Mouse (Mus musculus): ENCODE data around the gene Ahnak2.

The Ahnak2 gene

DNA sequence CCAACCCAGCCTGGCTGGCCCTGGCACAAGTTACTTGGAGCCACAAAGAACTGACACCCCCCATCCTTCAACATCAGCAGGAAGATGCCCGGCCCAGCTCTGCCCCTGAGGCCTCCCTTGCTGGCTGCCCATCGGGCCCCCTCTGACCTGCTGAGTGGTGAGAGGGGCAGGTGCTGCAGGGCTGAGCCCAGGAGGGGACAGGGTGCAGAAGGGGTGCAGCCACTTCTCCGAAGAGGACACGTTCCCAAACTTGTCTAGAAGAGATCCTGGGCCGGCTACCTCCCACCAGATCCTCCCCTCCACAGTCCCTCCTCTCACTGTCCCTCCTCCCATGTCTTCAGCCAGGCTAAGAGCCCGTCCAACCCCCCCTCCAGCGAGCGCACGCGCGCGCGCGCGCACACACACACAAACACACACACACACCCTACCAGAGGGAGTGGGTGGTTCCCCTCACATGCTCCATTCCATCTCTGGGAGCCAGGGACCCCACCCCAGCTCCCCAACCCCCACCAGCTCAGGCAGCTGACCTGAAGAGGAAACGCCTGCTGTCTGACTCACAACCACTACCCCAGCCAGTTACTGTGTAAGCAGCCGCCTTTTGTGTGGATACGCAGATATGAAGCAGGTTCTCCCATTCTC lies 6.9 kb downstream of the Ahnak2 start:
- DNase-seq, result no peak

DNA sequence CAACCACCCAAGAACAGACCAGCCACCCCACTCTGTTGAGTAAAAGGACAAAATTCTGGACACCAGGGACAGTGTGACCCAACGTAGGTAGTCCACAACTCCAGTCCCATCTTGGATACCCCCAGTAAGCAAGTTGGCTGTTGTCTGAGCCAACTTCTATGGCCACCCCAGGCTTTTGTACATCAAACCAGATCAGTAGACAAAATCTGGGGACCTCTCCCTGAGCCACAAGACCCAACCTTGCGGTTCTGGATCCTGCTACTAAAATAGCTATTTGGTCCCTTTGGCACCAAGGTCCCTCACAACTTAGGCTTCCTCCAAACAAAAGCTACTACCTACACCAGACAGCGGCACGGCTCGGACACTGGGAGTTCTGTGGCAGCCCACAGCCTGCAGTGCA lies 7.5 kb downstream of the Ahnak2 start:
- DNase-seq, result no peak

DNA sequence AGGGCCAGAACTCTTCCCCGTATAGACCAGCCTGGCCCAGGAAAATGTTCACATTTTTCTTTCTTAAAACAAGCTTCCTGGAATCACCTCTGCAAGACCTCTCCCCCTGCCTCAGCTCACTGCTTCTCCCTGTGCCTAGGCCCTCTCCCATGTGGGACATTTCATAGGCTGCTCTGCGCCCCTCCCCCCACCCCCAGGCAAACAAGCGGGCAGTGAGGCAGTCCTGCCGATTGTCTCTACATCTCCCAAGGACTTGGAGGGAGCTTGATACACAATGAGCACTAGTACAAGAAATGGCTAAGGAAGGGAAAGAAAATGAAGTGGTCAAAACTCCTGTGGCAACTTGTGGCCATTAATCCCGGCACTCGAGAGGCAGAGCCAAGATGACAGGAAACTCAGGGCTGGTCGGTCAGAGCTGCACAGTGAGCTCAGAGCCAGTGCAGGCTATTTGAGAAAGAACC lies 8.1 kb downstream of the Ahnak2 start:
- no peak for DNase-seq

DNA sequence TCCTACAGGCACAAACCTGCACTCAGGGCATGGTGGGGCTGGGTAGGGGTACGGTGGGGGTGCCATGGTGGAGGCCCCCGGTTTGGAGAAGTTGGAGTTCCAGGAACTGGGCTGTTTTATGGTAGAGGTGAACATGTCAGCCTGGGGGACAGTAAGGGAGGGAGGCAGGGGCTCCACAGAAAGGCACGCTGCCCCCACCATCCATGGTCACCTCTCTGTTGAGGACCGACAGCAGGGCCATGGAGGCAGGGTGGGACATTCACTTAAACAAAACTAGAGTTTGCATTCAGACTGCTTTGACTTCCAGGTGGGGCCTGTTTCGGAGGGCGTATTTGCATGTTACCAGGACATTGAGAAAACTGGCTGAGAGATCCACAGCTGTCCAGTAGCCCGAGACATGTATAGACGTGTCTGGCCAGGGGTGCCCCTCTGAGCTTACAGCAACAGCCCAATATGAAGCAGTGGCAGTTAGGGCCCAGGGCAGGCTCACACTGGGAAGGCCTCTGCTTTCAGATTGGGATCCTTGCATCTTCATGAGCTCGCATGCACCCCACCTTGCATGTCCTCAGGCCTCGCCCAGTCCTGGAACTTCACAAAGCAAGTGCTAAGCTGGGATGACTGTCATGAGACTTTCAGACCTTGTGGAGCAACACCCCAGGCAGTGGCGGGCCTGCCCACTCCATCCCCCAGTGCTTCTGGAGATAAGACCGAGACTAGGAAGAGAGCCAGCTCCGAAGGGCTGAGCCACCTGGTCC lies 8.7 kb downstream of the Ahnak2 start:
- no peak for DNase-seq

DNA sequence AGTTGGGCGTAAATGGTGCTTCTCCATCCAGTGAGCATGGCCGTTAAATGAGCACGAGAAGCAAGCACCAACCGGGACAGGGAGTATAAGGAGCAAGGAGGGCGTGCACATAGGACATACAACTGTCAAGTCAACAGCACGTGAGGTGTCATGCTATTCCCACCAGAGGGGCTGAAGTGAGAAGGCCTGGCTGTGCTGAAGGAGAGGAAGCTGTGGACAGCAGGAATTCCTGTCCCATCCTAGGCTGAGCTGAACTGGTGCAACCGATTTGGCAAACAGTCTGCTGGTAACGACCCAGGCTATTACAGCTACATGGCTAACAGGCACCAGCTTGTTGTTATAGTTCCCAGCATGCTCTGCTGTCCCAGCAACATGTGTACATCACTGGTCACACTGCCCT lies 11.4 kb downstream of the Ahnak2 start:
- no peak for DNase-seq

DNA sequence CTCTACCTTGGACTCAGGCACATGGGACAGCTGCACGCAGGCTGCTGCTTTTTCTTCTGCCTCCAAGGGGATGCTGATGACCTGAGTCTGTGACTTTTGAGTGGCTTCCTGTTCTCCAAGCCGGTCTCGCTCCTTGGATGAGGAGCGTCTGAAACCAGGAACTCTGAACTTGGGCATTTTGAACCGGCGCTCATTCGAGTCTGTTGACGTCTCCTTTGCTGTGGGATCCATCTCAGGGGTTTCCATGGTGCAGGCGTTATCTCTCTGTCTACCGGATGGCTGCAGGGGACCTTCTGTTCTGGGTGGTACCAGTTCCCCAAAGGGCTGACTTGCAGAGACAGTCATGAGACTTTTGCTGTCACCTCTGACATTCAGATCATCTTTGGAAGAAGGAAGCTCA lies 28.0 kb downstream of the Ahnak2 start:
- no peak for DNase-seq

DNA sequence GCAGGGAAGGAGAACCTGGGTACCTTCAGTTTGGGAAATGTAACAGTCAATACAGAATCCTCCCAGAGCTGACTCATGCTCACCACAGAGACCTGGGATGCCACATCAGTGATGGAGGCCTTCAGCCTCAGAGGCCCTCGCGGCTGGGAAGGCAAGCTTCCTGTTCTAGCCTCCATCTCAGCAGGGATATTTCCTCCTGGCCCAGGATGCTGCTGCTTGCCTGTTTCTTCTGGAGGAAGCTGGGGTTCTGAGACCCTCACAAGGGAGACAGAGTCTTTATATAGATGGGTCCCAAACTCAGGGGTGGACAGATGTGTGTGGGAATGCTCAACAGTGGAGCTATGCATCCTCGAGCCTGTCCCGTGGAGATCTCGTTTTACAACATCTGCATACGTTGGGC lies 28.4 kb downstream of the Ahnak2 start:
- DNase-seq, result no peak

DNA sequence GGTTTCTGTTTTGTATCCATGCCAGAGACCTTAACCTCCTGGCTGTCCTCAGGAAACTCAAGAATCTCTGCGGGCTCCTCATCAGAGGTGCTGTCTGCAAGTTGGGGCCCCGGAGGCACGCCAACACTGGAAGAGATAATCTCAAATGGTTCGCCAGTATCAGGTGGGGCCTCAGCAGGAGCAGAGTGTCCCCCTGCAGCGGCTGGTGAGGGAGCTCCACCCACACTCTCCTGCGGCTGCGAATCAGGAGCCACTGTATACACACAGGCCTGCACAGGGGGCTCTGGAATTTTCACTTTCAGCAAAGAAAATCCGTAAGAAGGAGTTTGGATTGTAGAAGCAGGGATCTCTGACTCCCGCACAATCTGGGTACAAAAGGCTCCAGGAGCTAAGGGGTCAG lies 29.1 kb downstream of the Ahnak2 start:
- DNase-seq, result no peak

DNA sequence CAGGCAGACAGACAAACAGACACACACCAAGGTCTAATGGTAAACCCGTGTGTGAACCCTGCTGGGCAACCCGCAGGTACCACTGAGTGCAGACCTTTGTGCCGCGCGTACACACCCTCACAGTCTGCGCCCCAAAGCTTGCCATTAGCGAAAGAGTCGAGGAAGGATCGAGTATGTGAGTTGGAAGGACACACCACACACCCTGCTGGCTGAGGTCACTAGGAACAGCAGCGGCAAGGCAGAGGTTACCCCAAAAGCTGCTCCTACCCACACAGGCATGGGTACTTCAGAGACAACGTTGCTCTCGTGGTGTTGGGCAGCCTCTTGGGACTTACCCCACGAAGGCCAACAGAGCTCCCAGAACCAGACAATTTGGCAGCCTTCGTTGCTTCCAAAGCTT lies 30.2 kb downstream of the Ahnak2 start:
- no peak for DNase-seq

DNA sequence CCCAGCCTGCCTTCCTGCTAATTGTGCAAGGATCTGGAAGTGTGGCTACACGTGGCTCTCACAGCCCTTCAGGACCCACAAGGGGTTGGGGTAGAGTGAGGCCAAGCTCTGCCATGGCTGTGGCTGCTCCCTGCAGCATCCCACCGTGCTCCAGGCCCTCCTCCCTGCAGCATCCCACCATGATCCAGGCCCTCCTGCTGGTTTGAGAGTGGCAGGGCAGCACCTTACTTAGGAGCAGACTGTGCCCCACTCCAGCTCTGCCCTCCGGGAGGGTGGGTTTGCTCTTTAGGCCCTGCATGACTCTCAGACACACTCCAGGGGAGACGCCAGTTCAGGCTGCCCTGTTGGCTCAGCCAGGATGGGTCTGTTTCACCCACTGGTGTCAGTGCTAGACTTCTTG lies 32.1 kb downstream of the Ahnak2 start:
- no peak for DNase-seq

DNA sequence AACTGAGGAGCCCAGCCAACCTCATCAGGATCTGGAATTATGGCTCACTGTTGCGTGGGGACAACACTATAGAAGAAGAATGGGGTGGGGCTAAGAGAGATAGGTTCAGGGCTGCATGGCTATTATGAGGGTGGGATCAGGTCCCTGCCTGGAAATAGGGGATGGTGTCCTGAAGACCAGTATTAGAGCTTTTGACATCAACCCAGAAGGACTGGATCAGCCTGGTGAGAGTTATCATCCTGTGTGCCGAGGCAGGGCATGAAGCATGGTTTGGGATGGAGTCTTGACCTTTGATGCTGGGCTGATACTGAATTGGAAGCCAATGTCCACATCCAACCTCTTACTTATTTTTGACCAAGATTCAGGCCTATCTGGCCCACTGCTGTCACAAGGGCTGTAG lies 32.7 kb downstream of the Ahnak2 start:
- no peak for DNase-seq

DNA sequence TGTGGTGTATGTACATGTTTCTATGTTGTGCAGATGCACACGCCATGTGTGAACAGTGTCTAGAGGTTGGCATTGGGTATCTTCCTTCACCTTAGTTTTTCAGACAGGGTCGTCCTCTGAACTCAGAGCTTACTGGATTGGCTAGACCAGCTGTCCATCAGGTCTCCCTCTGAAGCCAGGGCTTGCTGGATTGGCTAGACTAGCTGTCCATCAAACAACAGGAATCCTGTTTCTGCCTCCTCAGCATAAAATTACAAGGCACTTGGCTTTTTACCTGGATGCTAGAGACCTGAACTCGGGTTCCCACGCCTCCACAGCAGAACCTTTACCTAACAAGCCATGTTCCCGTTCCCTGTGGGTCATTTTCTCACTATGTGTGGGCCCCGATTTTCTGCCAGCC lies 33.4 kb downstream of the Ahnak2 start:
- no peak for DNase-seq

DNA sequence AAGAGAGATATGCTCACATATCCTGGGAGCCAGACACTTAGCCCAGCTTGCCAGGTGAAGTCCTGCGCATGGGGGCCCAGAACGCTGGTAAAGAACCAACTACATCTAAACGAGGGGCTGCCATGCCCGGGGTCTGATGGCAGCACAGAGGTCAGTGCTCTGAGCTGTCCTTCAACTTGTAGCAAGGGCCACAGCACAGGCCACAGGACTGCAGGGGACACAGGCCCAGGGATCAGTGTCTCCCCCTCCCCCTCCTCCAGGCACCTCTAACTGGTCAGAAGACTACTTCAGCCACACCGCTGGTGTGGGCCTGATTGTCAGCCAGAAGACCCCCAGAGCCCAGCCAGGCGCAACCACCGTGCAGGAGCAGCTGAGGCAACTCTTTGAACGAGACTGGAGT lies 34.3 kb downstream of the Ahnak2 start:
- DNase-seq, result no peak

DNA sequence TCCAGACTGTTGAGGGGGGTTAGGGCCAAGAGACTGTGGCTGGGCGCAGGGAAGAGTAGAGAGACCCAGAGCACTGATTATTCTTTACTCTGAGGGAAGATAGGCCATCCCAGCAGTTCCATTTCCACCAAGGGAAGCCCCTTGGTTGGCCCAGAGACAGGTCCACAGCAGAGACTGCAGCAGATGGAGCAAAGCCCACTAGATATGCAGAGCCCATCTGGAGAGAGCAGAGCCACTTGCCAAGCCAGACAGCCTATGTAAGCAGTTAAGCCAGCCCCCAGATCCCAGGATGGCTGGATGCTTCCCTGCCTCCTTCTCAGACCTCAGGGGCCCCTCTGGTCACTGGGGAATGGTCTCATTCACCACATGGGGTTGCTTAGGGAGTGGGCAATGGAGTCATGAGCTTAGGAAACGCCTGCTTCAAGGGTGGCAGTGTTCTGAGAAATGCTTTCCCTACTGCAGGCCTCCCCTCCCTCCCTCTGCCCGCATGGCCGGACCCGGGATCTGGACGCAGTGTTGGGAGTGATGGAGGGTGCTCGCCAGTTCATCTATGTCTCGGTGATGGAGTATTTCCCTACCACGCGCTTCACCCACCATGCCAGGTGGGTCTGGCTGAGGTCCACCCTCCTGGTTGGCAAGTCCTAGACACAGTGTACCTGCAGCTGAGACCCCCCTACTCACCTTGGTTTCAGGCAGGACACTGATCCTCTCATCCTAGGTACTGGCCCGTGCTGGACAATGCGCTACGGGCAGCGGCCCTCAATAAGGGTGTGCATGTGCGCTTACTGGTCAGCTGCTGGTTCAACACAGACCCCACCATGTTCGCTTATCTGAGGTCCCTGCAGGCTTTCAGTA lies 35.2 kb downstream of the Ahnak2 start:
- no peak for DNase-seq

DNA sequence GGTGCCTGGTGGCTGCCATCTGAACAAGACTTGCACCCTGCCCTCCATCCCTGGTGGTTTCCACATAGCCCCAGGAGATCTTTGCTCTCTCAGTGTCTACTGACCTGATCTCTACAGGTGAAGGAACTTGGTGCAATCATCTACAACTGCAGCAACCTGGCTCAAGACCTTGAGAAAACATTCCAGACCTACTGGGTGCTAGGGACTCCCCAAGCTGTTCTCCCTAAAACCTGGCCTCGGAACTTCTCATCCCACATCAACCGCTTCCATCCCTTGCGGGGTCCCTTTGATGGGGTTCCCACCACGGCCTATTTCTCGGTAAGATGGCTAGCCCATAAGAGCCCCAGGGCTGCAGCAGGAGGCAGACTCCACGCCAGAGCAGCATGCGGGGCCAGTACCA lies 35.9 kb downstream of the Ahnak2 start:
- no peak for DNase-seq

DNA sequence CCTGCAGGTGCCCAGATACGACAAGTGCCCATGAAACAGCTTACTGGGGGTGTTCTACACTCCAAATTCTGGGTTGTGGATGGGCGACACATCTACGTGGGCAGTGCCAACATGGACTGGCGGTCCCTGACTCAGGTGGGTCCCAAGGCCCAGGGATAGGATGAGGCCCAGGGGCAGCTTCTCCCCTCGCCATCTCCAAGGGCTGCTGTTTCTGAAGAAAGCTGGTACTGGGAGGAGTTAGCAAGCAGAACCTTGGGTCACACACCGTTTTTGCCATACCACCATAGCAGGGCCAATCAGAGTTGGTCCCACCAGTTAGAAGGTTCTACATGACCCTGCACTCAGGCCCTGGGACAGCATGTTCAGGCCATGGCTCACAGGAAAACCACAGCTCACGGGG lies 37.5 kb downstream of the Ahnak2 start:
- DNase-seq, result no peak

DNA sequence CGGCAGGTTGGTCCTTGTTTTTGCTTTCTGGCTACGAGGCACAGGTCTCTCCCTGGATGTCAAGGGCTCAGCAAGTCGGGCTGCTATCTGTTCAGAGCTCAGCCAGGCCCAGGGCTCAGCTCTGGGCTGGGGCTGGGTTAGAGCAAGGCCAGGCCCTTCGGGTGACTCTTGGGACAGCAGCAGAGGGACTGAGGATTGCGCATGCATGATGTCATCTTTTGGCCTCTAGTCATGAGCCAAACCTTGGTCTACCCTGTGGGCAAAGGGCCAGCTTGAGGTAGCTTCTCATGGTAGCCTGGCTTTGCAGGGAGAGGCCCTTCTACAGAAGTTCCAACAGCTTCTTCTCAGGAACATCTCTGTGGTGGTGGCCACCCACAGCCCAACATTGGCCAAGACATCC lies 38.3 kb downstream of the Ahnak2 start:
- DNase-seq, result no peak

DNA sequence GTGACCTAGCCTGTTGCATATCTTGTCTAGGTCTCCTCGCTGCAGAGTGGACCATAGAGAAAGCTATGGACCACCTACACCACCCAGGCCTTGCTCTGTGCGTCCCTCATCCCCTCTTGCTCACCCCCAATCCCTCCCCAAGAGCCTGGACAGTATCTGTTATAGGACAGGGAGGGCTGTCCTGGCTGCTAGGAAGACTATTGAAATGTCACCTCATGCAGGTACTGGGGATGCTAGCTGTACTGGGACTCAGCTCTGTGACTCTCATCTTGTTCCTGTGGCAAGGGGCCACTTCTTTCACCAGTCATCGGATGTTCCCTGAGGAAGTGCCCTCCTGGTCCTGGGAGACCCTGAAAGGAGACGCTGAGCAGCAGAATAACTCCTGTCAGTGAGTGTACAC lies 39.3 kb downstream of the Ahnak2 start:
- DNase-seq, result no peak

DNA sequence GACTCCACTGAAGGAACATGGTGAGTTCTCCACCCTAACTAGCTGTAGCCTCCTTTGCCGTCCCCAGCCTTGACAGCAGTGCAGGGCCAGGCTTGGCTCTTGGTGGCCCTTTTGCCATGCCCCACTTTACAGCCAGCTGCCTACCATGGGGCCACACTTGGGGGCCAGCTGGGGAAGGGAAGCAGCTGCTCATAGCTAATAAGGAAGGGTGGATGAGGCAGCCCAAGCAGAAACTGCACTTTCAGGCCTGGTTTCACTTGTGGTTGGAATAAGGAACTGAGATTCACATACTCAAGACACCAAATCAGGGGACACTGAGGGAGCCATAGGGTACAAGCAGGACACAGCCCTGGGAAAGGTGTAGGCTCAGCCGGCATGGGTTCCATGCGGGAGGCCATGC lies 40.4 kb downstream of the Ahnak2 start:
- peak; percentile 77 to 79 for DNase-seq

DNA sequence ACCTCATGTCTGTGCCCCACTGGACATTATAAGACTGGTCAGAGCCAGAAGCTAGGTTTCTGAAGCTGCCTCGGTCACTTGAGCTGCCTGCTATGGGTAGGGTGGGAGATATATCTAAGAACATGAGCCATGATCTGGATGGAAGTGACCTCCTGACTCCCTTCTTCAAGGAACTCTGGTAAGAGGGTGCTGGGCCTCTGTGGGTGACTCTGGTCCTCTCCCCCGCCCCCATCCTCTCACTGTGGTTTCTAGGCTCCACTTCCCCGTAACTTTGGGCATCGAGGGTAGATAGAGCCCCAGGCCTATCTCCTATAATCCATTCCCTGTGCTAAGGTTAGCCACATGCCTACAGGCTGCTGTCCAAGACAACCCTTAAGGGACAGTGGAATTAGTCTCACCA lies 41.0 kb downstream of the Ahnak2 start:
- DNase-seq, result peak; percentile 14 to 30

DNA sequence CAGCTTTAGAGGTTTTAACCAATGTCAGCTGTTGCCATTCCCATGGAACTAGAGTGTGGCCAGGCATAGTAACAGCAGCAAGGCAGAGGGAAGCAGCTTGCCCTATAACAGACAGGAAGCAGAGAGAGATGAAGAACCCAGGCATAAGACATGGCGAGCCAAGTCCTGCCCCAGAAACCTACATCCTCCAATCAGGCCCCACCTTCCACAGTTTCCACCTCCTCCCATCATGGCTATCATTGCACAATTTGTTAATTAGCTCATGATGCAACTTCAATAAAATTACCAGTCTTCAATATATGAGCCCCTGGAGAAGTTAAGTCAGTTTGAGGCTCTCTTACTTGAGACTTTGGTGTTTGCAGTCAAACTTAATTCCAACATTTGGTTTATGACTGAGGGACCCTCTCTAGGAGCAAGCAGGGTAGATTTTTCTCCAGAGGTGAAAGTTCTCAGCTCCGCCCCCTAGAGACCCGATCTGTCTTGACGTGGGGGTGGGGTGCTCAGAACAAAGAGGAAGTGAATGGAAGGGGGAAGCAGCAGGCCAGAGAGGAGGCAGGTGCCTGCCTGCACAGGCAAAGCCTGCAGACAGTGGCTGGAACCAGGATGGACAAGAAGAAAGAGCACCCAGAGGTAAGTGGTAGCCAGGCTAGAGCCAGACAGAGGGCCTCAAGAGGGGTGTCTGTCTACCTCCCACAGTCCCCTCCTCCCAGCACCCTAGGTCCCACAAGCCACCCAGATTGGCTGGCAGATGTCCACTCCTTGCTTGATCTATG lies 42.1 kb downstream of the Ahnak2 start, which contains the start of gene Pld4:
Pld4 (plus strand) TSS at position 502 of the 773 bp plus-strand sequence.
- peak; percentile 79 to 81 for DNase-seq

DNA sequence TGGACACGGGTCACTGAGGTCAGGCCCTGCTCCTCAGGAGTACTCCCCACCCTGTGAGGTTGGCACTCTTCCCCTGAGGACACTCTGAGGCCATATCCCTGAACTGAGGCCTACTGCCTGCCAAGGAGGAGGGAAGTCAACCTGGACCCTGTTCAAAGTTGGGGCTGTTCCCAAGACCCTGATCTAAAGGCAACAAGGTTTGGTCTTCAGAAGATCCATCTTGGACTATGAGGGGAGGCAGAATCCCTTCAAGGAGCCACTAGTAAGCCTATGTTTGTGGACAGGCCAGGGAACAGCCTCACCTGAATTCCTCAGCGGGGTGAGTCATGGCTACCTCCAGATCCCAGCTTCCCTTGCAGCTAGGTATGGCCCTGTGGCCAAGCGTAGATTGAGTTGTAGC lies 43.0 kb downstream of the Ahnak2 start:
- no peak for DNase-seq

DNA sequence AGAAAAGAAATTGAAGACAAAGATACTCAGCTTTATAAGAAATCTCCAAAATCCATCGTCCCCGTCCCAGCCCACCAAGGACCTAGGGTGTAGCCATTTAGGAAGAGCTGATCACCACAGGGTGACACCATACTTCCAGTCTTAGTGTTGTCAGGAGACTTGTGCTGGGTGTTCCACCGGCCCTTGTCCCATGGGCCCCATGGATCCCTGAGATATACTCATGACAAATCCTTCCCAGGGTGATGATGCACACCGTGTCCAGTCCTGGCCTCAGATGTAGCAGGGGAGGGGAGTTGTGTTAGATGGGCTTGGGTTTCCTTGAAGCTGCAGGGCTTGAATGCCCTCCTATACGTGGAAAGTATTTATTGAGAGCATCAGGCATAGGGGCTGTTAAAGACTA lies 44.6 kb downstream of the Ahnak2 start:
- DNase-seq, result no peak

Measured in B cell, adult 2 months (primary cell).